ENCODE assay signal across 24 mouse cellular contexts in the genomic region with DNA sequence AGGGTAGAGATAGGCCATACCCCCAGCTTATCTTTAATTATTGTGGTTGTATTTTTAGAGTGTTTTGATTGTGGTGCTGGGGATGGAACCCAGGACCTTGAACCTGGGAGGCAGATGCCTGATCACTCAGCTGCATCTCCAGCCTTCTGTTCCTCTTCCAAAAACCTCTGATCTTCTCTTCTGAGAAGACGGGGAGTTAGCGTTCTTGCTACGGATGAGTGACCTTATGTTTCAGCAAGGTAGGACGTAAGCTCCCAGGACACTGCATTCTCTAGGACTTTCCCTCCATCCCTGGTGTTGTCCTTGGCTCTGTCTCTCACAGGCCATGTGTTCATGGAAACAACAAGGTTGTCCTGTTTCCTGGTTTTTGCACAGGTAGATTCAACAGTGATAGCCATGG.
"Had no signal": no experiment of that assay in that cellular context is flagged by ENCODE, and none has a peak within 500 bp of the region (broad histone marks: within the 10 kb centered on the region; RNA-seq: fewer than 3 reads in every experiment).

No protein-coding gene starts in this region.

- H3K4me2 ChIP-seq: heart, embryonic 13.5 days; heart, embryonic 15.5 days; hindbrain, embryonic 12.5 days; hindbrain, embryonic 14.5 days; intestine, embryonic 15.5 days; limb, embryonic 12.5 days; liver, embryonic 11.5 days; liver, embryonic 13.5 days; liver, embryonic 15.5 days had no signal

- H3K27me3 ChIP-seq: heart, embryonic 13.5 days; heart, embryonic 15.5 days; hindbrain, embryonic 12.5 days; intestine, embryonic 15.5 days; limb, embryonic 12.5 days; liver, embryonic 13.5 days; liver, embryonic 15.5 days had no signal

- H3K9me3 ChIP-seq: heart, embryonic 13.5 days; heart, embryonic 15.5 days; hindbrain, embryonic 10.5 days; hindbrain, embryonic 12.5 days; intestine, embryonic 15.5 days; limb, embryonic 10.5 days; limb, embryonic 12.5 days; liver, embryonic 13.5 days; liver, embryonic 15.5 days had no signal

- H3K9ac ChIP-seq: heart, embryonic 13.5 days; heart, embryonic 15.5 days; hindbrain, embryonic 12.5 days; hindbrain, embryonic 14.5 days; intestine, embryonic 15.5 days; limb, embryonic 12.5 days; liver, embryonic 13.5 days; liver, embryonic 15.5 days; liver, postnatal 0 days had no signal

- ATAC-seq: hindbrain, embryonic 16.5 days; inflammation-experienced regulatory T-cells, adult 6 months; intestine, embryonic 15.5 days; intestine, postnatal 0 days; liver, postnatal 0 days had no signal

- H3K4me3 ChIP-seq: gastrocnemius, adult 2 months; heart, adult 2 months; heart, embryonic 13.5 days; heart, embryonic 15.5 days; hindbrain, embryonic 10.5 days; hindbrain, embryonic 12.5 days; intestine, embryonic 15.5 days; layer of hippocampus, adult 2 months; left cerebral cortex, adult 2 months; limb, embryonic 10.5 days; limb, embryonic 12.5 days; liver, embryonic 13.5 days; liver, embryonic 15.5 days had no signal

- DNase-seq: gastrocnemius, adult 2 months; gastrocnemius, postnatal 10 days; gastrocnemius, postnatal 25 days; heart, adult 2 months; heart, postnatal 14 days; heart, postnatal 36 days; liver; liver, embryonic 13.5 days; liver, postnatal 0 days had no signal

- H3K36me3 ChIP-seq: heart, embryonic 13.5 days; heart, embryonic 15.5 days; hindbrain, embryonic 10.5 days; hindbrain, embryonic 12.5 days; intestine, embryonic 15.5 days; limb, embryonic 10.5 days; limb, embryonic 12.5 days; liver, embryonic 13.5 days; liver, embryonic 15.5 days had no signal

- H3K4me1 ChIP-seq: heart, embryonic 13.5 days; heart, embryonic 15.5 days; hindbrain, embryonic 12.5 days; intestine, embryonic 15.5 days; limb, embryonic 10.5 days; limb, embryonic 12.5 days; liver, embryonic 13.5 days; liver, embryonic 15.5 days had no signal

- H3K27ac ChIP-seq: gastrocnemius, adult 2 months; heart, adult 2 months; heart, embryonic 13.5 days; heart, embryonic 15.5 days; hindbrain, embryonic 10.5 days; hindbrain, embryonic 12.5 days; hindbrain, embryonic 14.5 days; intestine, embryonic 15.5 days; layer of hippocampus, adult 2 months; left cerebral cortex, adult 2 months; limb, embryonic 10.5 days; limb, embryonic 12.5 days; liver, embryonic 13.5 days; liver, embryonic 15.5 days had no signal
